Mouse (Mus musculus) heart, adult 2 months (tissue): ENCODE measurements at regions not wholly inside any gene's neighbourhood (a gene's known extent, or its start where the extent isn't known, plus 50 kb on each side); places are given as distances from the start of the nearest gene placed in this dataset.
"Not testable (repeated sequence)": the region's sequence is repeated elsewhere in the genome, so short reads cannot be mapped to it uniquely, and the experiment has no call there.

Experiments used
- CTCF ChIP-seq: fragments of 200-600 bp; IDR thresholded peaks from 2 replicates; pipeline ENCODE4 v1.8.1; 2022; ENCODE audit warnings: antibody characterized with exemption, mild to moderate bottlenecking, moderate library complexity
- POLR2A ChIP-seq: fragments of 200-500 bp; IDR thresholded peaks from 2 replicates; pipeline ENCODE4 v1.6.1; 2011; ENCODE audit warnings: mild to moderate bottlenecking, low read depth, low read length, control low read depth; ENCODE audit not compliant: insufficient read depth

GRCm38 (mm10) chr12:48448719-48449118, 933.7 kb upstream of the Foxg1 start:
- not testable (repeated sequence) for TF ChIP-seq CTCF, POLR2A
